Mouse (Mus musculus): Measurements from ENCODE around the gene Tsc2. TPM values are rescaled to one million over a fixed set of nuclear protein-coding genes. Genes with fewer than 3 reads are reported as not detected.

The Tsc2 gene
- polyA plus RNA-seq, 2 experiments from 2014 or later, result 20.5 to 28.2 TPM

DNA sequence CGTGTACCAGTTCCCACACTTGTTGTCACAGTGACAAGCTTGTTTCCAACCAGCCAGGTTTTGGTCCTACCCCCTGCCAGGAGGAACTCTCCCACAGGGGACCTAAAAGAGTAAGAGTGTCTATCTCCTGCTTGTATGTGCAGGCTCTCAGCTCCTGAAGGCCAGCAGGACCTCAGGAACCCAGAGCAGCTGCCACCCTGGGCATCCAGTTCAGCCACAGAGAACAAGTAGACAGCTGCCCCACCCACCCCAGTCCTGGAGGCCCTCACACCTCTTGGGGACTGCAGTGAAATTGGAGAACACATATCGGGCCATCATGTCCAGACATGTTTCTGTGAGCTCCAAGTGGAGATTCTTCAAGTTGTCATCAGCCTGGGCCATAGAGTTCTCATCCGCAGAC, 27.9 kb downstream of the Tsc2 start:
- ATAC-seq, result no peak

DNA sequence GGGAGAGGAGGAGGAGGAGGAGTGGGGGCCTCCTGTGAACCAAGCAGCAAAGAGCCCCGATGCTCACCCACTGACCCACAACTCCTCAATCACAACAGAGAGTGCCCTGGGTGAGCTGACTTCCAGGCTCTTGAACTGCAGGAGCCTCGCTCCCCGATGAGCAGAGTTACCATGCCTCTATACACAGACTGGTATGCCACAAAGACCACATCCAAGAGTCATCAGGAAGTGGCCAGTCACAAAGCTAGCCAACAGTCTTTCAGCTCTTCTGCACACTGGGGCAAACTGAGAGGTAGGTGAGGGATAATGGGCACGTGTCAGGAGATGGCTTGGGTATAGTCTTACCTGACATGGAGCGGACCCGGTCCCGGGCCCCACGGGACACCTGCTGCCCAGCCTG, 28.5 kb downstream of the Tsc2 start:
- ATAC-seq, result no peak

DNA sequence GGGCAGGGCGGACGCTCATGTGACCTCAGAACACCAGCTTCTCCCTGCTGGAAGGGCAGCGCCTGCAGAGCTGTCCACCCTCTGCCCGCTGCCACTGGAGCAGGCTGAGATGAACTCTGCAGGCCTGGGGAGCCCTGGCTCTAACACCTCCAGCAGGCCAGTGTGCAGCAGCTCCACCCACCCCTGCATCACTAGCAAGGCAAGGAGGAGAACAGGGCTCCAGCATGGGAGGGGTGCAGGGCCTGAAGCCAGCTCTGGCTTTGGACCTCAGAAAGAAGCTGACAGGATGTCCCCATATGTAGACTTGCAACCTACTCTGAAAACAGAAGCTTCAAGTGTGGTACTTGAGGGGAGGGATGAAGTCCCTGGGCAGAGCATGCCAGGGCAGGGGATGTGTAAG, 31.9 kb downstream of the Tsc2 start:
- ATAC-seq, result no peak

DNA sequence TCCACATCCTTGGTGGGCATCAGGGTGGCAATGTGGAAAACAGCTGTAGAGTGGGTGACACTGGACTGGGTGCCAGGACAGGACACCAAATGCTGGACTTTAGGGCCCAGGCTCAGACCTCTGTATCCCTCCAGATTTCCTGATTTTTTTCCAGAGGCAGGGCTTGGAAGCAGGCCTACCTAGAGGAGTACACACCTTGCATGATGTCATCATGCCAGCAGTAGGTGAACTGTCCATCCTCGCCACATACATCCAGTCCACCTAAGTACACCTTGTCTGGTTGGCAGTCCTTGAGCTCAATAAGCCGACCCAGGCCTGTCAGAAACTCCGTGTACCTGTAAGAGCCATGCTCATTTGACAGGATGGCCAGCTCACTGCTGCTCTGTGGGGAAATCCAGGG, 34.4 kb downstream of the Tsc2 start:
- no peak for ATAC-seq

DNA sequence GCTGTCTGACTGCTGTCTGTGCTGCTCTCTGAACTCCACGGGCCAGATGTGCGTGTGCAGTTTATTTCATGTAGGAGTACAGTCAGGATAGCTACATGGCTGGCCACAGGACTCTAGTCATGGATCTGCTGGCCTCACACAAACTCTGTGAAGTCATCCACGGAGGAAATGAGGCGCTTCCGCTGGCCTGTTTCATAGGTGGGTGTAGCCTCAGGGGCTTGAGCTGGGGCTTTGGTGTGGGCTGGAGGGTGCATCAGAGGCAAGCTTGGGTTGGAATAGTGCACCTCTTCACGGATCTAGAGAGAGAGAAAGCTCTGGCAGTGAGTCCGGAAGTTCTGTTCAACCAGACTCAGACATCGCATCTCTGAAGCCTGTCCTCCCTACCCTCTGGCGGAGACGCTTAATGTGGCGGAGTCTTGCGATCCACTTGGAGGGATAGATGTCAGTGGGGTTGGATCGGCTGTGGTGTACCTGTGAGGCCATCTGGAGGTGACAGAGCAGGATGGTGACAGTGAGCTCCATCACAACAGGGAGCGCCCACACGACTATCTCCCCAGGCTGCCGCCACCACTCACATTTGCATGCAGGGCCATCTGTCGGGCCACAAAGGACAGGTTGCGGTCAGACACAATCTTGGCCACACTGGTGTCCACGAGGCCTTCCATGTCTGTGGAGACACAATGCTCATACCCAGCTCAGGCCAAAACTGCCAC, 35.8 kb downstream of the Tsc2 start:
- no peak for ATAC-seq

DNA sequence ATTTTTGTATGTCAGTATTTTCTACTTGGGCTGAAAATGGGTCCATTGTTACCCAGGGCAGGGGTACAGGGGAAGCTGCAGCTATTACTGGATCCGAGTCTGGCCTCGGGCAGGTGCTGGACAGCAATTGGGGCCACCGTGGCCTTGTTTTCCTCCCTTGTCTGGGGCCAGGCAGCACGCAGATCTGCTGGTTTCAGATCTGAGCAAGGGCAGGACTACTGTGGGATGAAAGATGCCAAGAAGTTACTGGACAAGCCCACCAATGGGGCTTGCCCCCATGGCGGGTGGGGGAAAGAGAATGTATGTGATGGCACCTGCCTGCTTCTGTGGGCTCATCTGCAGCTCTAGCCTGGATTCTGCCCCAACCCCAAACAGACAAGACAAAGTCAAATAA, 36.4 kb downstream of the Tsc2 start:
- no peak for ATAC-seq

DNA sequence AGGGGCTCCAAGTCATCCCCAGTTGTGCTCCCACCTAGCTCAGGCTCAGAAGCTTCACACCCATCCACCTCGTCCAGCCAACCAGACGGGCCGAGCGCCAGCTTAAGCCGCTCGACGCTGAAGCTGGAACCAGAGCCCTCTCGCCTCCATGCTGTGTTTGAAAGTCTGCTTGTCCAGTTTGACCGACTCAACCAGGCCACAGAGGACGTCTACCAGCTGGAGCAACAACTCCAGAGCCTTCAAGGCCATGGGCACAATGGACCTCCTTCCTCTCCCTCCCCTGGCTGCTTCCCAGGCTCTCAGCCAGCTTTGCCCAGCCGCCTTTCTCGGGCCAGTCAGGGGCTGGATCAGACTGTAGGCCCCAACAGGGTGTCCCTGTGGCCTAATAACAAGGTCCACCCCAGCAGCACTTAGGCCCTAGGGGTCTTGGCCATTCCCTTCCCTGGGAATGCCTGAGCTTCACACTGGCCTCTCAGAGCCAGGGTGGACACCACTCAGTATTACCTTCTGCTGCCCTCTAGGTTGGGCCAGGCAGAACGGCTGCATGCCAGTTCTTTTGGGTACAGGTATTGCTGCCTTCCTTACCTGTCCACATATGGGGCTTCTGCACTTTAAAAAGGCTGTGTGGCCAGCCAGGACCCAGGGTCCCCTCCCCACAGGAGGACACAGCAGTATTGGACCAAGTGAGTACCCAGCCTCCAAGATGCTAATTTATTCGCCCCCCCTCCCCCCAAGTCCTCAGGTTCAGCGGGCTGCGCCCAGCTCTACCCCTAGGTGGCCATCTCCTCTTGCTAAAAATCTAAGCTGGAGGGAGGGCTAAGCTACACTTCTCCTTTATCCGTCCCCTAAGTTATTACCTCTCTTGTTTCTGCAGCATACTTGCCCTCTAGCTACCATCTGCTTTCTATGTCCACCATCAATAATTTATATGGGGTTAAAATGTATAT, 37.0 kb downstream of the Tsc2 start:
- no peak for ATAC-seq

DNA sequence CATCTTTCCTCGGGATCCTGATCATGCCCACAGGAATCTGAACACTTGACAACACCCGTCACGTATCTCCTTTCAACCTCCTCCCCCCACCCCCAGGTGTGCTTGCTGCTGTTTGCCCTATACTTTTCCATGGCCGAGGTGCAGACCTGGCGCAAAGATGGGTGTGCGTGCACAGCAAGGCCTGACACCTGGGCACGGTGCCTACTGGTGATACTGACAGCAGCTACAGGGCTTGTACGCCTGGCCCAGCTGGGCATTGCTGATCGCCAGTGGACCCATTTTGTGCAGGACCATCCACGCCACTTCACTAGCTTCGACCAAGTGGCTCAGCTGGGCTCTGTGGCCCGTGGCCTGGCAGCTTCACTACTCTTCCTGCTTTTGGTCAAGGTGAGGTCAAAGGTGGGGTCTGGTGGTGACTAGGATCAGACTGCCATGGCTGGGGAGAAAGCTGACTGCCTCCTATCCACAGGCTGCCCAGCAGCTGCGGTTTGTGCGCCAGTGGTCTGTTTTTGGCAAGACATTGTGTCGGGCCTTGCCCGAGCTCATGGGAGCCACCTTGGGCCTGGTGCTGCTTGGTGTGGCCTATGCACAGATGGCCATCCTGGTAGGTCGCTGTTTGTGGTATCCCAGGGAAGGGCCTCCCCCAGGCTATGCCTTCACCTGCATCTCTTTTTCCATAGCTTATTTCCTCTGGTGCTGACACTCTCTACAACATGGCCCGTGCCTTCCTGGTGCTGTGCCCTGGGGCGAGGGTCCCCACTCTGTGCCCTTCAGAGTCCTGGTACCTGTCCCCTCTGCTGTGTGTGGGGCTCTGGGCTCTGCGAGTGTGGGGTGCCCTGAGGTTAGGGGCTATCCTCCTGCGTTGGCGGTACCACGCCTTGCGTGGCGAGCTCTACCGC, 38.2 kb downstream of the Tsc2 start:
- ATAC-seq, result no peak

DNA sequence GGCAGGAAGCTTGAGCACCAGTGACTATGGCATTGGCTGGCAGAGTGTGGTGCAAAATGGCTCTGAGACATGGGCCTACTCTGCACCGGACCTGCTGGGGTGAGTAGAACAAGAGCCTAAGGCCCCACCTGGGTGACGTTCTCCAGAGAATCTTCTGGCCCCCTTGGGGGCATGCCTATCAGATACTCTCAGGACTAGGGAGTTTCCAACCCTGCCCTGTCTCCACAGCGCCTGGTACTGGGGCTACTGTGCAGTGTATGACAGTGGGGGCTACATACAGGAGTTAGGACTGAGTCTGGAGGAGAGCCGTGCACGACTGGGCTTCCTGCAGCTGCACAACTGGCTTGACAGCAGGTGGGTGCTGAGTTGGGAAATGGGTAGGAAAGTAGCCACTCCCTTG, 39.2 kb downstream of the Tsc2 start:
- ATAC-seq, result no peak

DNA sequence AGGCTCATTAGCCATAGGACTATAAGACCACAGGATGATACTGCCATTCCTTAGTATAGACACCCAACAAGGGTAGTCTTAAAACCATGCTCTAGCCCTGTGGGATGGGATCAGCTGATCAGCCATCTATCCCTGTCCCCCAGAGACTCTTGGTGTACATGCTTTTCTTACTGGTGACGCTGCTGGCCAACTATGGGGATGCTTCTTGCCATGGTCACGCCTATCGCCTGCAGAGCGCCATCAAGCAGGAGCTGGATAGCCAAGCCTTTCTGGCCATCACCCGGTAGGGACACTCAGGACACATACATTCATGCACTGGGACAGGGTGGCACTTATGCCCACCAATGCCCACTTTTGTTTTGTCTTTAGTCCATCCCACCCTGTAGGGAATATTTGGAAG, 40.7 kb downstream of the Tsc2 start:
- ATAC-seq, result no peak

DNA sequence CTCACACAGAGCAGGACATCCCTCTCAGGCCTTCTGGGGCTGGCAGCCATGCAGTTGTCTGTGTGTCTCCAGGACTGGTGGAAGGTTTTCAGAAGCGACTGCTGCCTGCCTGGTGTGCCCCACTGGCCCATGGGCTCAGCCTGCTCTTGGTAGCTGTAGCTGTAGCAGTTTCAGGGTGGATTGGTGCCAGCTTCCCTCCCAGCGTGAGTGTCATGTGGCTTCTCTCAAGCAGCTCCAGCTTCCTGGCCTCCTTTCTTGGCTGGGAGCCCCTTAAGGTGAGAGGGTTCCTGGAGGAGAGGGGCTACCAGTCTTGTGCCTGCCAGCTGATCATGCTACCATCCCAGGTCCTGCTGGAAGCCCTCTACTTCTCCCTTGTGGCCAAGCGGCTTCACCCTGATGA, 41.5 kb downstream of the Tsc2 start:
- no peak for ATAC-seq

DNA sequence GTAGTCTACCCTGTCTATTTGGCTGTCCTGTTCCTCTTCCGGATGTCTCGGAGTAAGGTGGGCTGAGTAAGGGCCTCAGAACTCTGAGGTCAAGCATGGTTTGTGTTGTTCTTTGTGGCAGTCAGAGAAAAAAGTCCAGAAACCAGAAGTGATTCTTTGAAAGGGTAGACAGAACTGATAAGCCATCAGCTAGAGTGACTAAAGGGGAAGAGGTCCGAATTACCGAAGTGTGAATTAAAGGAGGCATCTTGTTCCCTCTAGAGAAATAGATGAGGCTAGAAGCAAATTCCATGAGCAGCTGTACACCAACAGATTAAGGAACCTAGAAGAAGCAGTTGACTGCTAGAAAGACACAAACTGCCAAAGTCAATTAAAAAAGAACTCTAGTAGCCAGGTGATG, 45.9 kb downstream of the Tsc2 start:
- ATAC-seq, result no peak

DNA sequence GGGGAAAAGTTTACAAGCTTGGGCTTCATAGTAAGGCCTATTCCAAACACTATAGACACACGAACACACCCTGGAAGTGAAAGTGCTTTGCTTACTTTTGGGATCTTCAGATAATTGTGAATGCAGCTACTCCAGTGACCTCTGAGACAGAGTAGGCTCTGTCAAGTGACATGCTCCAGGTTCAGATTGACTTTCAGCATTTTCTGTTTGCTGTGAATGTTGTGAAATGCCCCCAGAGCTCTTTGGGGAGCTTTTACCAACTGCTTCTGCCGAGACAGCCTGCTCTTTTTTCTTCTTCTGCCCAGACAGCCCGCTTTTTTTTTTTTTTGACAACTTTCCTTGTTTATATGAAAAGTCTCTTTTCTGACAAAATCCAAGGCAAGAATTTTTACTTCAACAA, 47.9 kb downstream of the Tsc2 start:
- no peak for ATAC-seq

DNA sequence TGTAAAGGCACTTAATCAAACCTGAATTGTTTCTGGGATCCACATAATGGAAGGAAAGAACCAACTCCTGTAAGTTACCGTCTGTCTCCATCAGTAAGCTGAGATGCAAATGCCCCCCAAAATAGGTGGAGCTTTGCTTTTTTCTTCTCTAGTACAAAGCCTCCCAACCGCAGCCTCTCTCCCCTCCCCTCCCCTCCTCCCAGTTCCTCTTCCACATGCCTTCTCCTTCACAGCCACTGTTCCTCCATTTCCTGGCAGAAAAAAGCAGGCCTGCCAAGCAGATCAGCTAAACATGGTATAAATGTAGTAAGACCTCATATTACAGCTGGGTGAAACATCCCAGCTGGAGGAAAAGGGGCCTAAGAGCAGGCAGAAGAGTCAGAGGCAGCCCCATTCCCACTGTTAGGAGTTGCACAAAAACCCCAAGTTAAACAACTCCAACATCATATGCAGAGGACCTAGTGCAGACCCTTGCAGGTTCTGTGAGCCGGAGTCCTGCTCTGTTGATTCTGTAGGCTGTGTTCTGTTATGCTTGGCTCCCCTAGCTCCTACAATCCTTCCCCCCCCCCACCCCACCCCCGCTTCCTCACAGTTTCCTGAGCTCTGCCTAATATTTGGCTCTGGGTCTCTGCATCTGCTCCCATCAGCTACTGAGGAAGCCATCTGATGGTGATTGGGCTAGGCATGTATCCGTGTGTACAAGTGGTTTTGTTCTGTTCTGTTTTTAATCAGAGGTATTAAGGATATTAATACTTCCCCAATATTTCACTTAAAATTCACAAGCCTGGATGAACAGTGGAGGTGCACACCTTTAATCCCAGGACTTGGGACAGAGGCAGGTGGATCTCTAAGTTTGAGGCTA, 48.6 kb downstream of the Tsc2 start:
- ATAC-seq, result no peak

DNA sequence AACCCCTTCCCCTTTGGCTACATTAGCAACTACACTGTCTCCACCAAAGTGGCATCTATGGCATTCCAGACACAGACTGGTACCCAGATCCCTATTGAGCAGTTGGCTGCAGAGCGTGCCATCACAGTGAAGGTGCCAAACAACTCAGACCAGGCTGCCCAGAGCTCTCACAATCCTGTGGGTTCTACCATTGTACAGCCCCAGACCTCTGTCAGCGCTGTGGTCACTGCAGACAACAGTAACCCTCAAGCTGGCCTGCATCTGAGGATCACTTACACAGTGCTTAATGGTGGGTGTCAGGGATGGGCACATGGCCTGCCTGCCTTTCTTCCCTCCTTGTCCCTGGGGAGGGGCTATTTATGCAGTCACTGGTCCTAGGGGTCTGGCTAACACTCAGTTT, 52.1 kb downstream of the Tsc2 start:
- no peak for ATAC-seq

DNA sequence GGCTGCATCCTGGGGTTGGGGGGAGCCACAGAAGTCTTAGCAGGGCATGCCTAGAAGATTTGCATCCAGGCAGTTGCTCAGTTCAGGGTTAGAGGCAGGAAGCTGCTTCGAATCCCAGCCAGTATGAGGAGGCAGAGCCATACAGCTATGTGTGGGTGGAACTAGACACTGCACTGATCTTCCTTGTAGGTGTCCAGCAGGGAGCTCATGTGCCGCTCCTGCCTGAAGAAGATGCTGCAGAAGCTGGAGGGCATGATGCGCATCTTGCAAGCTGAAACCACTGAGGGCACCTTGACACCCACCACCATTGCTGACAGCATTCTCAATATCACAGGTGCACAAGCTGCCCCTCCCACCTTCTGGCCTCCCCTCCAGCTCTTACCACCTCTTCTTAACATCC, 52.9 kb downstream of the Tsc2 start:
- no peak for ATAC-seq

DNA sequence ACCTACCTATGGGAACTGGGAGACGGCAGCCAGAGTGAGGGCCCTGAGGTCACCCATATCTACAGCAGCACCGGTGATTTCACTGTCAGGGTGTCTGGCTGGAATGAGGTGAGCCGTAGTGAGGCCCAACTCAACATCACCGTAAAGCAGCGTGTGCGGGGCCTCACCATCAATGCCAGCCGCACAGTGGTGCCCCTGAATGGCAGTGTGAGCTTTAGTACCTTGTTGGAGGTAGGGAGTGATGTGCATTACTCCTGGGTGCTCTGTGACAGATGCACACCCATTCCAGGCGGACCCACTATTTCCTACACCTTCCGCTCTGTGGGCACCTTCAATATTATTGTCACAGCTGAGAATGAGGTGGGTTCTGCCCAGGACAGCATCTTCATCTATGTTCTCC, 58.6 kb downstream of the Tsc2 start:
- ATAC-seq, result no peak

DNA sequence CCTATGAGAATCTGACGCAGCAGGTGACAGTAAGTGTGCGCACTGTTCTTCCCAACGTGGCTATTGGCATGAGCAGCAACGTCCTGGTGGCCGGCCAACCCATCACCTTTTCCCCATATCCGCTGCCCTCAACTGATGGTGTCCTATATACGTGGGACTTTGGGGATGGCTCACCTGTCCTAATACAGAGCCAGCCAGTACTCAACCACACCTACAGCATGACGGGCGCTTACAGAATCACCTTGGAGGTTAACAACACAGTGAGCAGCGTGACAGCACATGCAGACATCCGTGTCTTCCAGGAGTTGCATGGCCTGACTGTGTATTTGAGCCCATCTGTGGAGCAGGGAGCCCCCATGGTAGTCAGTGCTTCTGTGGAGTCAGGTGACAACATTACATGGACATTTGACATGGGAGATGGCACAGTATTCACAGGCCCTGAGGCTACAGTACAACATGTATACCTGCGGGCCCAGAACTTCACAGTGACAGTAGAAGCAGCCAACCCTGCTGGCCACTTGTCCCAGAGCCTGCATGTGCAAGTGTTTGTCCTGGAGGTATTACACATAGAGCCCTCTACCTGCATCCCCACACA, 59.7 kb downstream of the Tsc2 start:
- no peak for ATAC-seq

DNA sequence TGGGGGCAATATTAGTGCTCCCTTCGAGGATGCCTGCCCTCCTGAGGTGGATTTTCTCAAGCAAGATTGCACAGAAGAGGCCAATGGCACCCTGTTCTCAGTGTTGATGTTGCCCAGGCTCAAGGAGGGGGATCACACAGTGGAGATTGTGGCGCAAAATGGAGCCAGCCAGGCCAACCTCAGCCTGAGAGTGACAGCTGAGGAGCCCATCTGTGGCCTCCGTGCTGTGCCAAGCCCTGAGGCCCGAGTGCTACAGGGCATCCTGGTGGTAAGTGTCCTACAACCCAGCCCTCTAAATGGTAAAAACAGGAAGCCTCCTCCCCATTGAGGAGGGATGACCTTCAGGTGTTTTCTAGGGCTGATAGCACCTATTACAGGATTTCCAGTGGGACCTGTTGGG, 62.6 kb downstream of the Tsc2 start:
- ATAC-seq, result no peak

DNA sequence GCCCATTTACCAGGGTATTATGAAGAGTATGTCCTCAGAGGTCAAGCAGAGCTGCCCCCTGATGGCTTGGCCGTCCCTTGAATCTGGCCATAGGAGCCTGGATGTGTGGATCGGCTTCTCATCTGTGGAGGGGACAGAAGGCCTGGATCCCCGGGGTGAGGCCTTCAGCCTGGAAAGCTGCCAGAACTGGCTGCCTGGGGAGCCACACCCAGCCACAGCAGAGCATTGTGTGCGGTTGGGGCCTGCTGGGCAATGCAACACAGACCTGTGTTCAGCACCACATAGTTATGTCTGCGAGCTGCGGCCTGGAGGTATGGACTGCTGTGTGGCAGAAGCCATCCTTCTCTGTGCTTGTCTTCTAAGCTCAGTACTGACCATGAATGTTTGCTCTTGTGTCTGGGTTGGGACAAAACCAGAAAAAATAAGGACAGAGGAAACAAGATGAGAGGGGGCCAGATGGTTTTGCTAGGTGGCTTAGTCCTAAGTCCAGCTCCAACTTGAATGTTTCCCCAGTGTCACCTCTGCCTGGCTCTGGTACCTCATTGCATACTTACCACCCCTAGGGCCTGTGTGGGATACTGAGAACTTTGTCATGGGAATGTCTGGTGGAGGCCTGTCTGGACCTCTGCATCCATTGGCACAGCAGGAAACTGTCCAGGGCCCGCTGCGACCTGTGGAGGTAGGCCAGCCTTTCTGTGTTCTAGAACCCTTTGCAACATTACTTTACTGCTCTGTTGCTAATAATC, 65.2 kb downstream of the Tsc2 start:
- ATAC-seq, result no peak

DNA sequence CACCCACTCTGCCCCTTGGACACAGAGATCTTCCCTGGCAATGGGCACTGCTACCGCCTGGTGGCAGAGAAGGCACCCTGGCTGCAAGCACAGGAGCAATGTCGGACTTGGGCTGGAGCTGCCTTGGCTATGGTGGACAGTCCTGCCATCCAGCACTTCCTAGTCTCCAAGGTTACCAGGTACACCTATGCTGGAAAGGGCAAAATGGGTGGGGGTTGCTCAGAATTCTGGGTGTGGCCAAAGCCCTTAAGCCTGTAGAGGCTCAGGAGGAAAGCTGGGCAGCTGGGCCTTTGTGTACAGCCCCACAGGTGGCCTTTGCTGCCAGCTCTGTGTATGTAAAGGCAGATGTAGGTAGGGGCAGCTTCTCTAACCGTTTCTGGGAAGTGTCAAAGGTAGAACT, 66.6 kb downstream of the Tsc2 start:
- ATAC-seq, result no peak
